Mouse (Mus musculus): Measurements from ENCODE around the gene Npas2.

DNA sequence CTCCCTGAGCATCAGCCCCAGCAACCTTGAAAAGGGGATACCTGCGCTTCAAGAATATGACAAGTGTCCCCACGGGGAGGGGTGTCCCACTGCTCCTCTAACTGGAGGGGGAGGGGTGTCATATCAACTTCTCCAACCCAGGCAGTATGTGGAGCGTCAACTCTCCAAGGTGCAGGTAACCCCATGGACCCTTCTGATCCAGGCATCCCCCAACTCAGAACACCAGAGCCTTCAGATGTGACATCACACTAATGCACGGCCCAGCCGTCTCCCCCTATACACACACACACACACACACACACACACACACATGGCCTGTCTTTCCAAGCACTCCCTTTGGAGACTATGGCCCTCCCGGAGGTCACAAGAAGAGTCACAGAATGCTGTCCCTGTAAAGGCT, 198.1 kb downstream of the Npas2 start:
- TF ChIP-seq CTCF (IDR thresholded peaks at IDR 0.05; ENCODE audit: low read depth, low read length), result no peak
- no peak for TF ChIP-seq EP300 (IDR thresholded peaks at IDR 0.05; ENCODE audit: insufficient read depth, low read depth, low read length)
- TF ChIP-seq POLR2A (IDR thresholded peaks at IDR 0.05; ENCODE audit: insufficient read depth, low read length), result no peak

All from ES-Bruce4 (cell line).